Mouse (Mus musculus) kidney, adult 2 months (tissue): ENCODE measurements around the gene Grid2.

Experiments used
- CTCF ChIP-seq: fragments of 200-500 bp; conservative IDR thresholded peaks from 2 replicates; pipeline ENCODE4 v1.5.1; 2011; ENCODE audit warnings: low read depth, mild to moderate bottlenecking, control low read depth, low read length, moderate library complexity, mixed read lengths; ENCODE audit not compliant: insufficient read depth, insufficient read length
- POLR2A ChIP-seq: fragments of 200-500 bp; IDR thresholded peaks from one replicate; pipeline ENCODE4 v1.6.1; 2011; ENCODE audit warnings: low read depth, low read length, control low read depth

GRCm38 (mm10) chr6:64648196-64648595 is 1392.5 kb downstream of the Grid2 start:
- TF ChIP-seq POLR2A (no peak), CTCF (no peak)
